Mouse (Mus musculus) embryonic facial prominence, embryonic 12.5 days (tissue): ENCODE data around the gene Prkar1b. TPM values are rescaled to one million over a fixed set of nuclear protein-coding genes. Genes with fewer than 3 reads are reported as not detected.

Source experiments
- ATAC-seq: fragments of 200-750 bp; cut with Nextera tagmentation; 2 replicates; pipeline ENCODE4 v1.8.0; 2017; ENCODE audit not compliant: insufficient number of reproducible peaks, insufficient read depth, low FRiP score, low TSS enrichment
- H3K27ac ChIP-seq: fragments of 300-500 bp; sonication (generic); 2 replicates; pipeline ENCODE4 v1.5.1; 2016; ENCODE audit warnings: mild to moderate bottlenecking
- H3K27me3 ChIP-seq: fragments of 300-500 bp; sonication (generic); 2 replicates; pipeline ENCODE4 v1.6.1; 2016; ENCODE audit warnings: mild to moderate bottlenecking, moderate library complexity
- H3K36me3 ChIP-seq: fragments of 300-500 bp; sonication (generic); 2 replicates; pipeline ENCODE4 v1.6.1; 2016; ENCODE audit warnings: mild to moderate bottlenecking
- H3K4me1 ChIP-seq: fragments of 300-500 bp; sonication (generic); 2 replicates; pipeline ENCODE4 v1.6.1; 2016
- H3K4me2 ChIP-seq: fragments of 300-500 bp; sonication (generic); replicated peaks from 2 replicates; pipeline ENCODE4 v1.6.1; 2016; ENCODE audit warnings: mild to moderate bottlenecking, moderate library complexity
- H3K4me3 ChIP-seq: fragments of 300-500 bp; sonication (generic); 2 replicates; pipeline ENCODE4 v1.5.1; 2016; ENCODE audit warnings: mild to moderate bottlenecking
- H3K9ac ChIP-seq: fragments of 300-500 bp; sonication (generic); 2 replicates; pipeline ENCODE4 v1.6.1; 2016; ENCODE audit warnings: mild to moderate bottlenecking, moderate library complexity
- H3K9me3 ChIP-seq: fragments of 300-500 bp; sonication (generic); 2 replicates; pipeline ENCODE4 v1.6.1; 2016; ENCODE audit warnings: mild to moderate bottlenecking, moderate library complexity
- WGBS: fragments of 180-500 bp; shearing (Covaris S2); methylation state at CpG from one replicate; pipeline ENCODE4 v1.1.7; 2016; 5-methylcytosine and 5-hydroxymethylcytosine counted together
- polyA plus RNA-seq: library from polyadenylated mRNA; unstranded; fragments of >200 nt; fragmentation: Nextera tagmentation; extraction: Ambion mirVana; gene quantifications from 2 replicates; pipeline ENCODE4 v1.2.1, GENCODE M21; 2016

The Prkar1b gene
- polyA plus RNA-seq, 1 experiment from 2014 or later: 26.2 TPM

DNA sequence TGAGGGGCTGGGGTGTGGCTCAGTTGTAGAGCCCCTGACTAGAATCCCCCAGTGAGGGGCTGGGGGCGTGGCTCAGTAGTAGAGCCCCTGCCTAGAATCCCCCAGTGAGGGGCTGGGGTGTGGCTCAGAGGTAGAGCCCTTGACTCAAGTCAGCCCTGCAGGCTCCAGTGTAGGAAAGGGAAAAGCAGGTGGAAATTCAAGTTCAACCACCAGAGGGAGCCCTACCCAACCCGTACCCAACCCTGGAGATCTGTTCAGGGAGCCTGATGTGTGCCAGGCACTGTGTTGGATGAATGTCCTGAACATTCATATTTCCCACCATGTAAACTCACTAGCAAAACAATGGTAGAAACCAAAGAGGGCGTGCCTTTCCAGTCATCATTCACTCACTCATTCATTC is 74.7 kb downstream of the Prkar1b start:
- Histone ChIP-seq H3K4me1 (peaks cover 14% of the 10 kb centered on the region; the same call in 1 of the 2 replicates), H3K36me3 (no peaks in the 10 kb centered on the region), H3K27me3 (no peaks in the 10 kb centered on the region), H3K4me3 (no peak overlapping the region), H3K4me2 (no peak overlapping the region), H3K9me3 (no peaks in the 10 kb centered on the region), H3K27ac (no peak overlapping the region), H3K9ac (no peak overlapping the region)
- ATAC-seq: no peak
- 46% methylated on average over 3 of the region's 3 CpGs for WGBS

DNA sequence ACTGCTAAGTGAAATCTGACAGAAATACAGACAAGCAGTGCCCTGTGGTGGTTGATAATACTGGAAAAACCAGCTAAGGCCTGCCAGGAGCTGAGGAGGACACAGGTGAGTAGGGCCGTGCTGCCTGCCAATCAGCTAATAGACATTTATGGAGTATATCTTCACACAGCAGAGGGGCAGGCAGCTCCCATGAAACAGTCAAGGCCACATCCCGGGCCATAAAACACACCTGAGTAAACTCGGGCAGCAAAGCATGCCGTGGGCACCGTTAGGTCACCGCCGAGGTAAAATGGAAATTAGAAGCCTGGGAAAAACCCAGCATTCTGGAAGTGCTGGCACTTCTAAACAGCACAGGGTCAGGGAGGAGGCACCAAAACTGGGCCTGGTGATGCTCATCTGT is 75.8 kb downstream of the Prkar1b start:
- Histone ChIP-seq H3K27ac (no peak overlapping the region), H3K36me3 (no peaks in the 10 kb centered on the region), H3K27me3 (no peaks in the 10 kb centered on the region), H3K4me2 (no peak overlapping the region), H3K9ac (no peak overlapping the region), H3K4me1 (peaks cover 14% of the 10 kb centered on the region; the same call in 1 of the 2 replicates), H3K4me3 (no peak overlapping the region), H3K9me3 (no peaks in the 10 kb centered on the region)
- 90% methylated on average over 7 of the region's 7 CpGs for WGBS
- ATAC-seq: no peak

DNA sequence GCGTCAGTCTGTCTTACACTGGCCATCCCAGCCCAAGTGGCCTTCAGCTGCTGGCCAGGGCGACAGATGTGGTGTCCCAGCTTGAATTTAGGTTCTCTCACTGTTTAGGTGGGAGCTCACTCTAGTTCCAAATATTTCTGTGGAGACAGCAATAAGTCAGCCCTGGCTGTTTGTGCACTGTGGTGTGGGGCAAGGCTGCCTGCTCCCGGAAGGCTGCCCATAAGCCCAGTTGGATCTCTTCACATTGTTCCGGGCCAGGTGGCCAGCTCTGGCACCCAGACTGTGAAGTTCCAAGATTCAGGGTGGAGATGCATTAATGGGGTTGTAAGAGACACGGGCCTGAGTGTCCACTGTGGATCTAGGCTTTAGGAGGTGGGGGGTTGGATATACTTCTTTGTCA is 76.9 kb downstream of the Prkar1b start:
- WGBS: 86% methylated on average over 5 of the region's 5 CpGs
- Histone ChIP-seq H3K36me3 (no peaks in the 10 kb centered on the region), H3K9ac (no peak overlapping the region), H3K27me3 (no peaks in the 10 kb centered on the region), H3K9me3 (no peaks in the 10 kb centered on the region), H3K4me2 (no peak overlapping the region), H3K27ac (no peak overlapping the region), H3K4me1 (peaks cover 12% of the 10 kb centered on the region; the same call in 1 of the 2 replicates), H3K4me3 (no peak overlapping the region)
- no peak for ATAC-seq

DNA sequence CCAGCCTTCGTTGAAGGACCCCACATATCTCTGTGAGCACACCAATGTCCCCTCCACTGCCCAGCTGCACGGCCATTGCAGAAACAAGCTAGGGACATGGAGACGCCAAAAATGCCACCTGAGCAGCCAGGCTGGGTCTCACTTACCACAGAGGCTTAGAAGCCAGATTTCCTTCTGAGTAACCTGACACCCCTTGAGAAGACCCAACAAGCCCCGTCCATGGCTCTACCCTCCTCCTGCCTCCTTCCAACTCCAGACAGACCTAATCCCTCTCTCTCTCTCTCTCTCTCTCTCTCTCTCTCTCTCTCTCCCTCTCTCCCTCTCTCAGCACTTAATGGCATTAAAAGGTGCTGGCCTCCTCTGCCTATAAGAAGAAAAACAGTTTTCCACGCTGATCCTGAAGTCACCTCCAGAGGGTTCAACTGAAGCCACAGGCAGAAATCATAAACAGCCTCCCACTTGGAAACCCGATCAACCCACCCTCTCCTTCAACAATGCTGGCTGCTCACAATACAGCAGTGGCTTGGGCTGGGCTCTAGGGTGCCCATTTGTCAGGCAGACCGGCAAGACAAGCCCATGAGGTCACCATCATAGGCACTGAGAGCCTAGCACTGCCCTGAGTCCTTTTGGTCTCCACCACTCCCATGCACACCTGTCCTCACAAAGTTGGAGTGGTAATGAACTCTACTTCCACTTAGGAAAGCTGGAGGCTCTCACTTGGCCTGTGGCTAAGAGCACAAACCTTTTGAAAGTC is 82.8 kb downstream of the Prkar1b start:
- WGBS: 34% methylated on average over 7 of the region's 7 CpGs
- H3K9me3 ChIP-seq: no peaks in the 10 kb centered on the region
- no peaks in the 10 kb centered on the region for H3K27me3 ChIP-seq
- H3K9ac ChIP-seq: no peak overlapping the region
- ATAC-seq: peak; percentile 22; the same call in 1 of the 2 replicates
- H3K36me3 ChIP-seq: no peaks in the 10 kb centered on the region
- H3K27ac ChIP-seq: peak overlapping the region; percentile 30; the same call in 1 of the 2 replicates
- no peak overlapping the region for H3K4me3 ChIP-seq
- H3K4me2 ChIP-seq: no peak overlapping the region
- H3K4me1 ChIP-seq: 0 out of 2 replicates have a peak, but pooled peaks cover 7% of the 10 kb centered on the region

GRCm38 (mm10) chr5:139064611-139065010 is 85.2 kb downstream of the Prkar1b start:
- Histone ChIP-seq H3K9me3 (no peaks in the 10 kb centered on the region), H3K36me3 (no peaks in the 10 kb centered on the region), H3K27me3 (no peaks in the 10 kb centered on the region), H3K4me1 (0 out of 2 replicates have a peak, but pooled peaks cover 7% of the 10 kb centered on the region), H3K4me3 (no peak overlapping the region), H3K9ac (no peak overlapping the region), H3K4me2 (no peak overlapping the region), H3K27ac (no peak overlapping the region)
- ATAC-seq: no peak
- 68% methylated on average over 5 of the region's 5 CpGs for WGBS

- Histone ChIP-seq H3K4me3 (no peak overlapping the region), H3K9me3 (no peaks in the 10 kb centered on the region), H3K27me3 (no peaks in the 10 kb centered on the region), H3K4me1 (peaks cover 2% of the 10 kb centered on the region; the same call in 1 of the 2 replicates), H3K27ac (no peak overlapping the region), H3K4me2 (no peak overlapping the region), H3K36me3 (no peaks in the 10 kb centered on the region), H3K9ac (no peak overlapping the region)
- no peak for ATAC-seq
- 82% methylated on average over 5 of the region's 5 CpGs for WGBS
Measured at GRCm38 (mm10) chr5:139061680-139062079, 88.1 kb downstream of the Prkar1b start.

GRCm38 (mm10) chr5:139060460-139061051 is 89.2 kb downstream of the Prkar1b start:
- Histone ChIP-seq H3K4me3 (no peak overlapping the region), H3K9ac (no peak overlapping the region), H3K9me3 (no peaks in the 10 kb centered on the region), H3K36me3 (no peaks in the 10 kb centered on the region), H3K4me1 (peaks cover 9% of the 10 kb centered on the region; the same call in 1 of the 2 replicates), H3K4me2 (no peak overlapping the region), H3K27me3 (no peaks in the 10 kb centered on the region), H3K27ac (no peak overlapping the region)
- 78% methylated on average over 12 of the region's 12 CpGs for WGBS
- ATAC-seq: no peak

DNA sequence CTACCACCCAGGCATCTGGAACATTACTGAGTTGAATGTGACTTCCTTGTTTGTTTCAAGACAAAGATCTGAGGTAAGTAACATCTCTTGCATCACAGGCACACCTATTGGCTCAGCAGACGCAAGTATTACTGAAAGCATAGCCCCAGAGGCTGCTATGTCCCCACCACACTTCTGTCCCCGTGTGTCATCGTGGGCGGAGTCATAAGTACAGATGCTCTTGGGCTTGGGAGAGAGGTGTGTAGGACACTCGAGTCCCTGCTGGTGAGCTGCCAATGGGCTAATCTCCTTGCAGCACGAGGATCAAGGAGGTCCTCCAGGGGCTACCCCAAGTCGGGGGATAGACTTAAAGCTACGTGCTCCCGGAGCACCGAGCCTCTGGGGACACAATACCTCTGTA is 96.6 kb downstream of the Prkar1b start:
- WGBS: 83% methylated on average over 10 of the region's 10 CpGs
- H3K36me3 ChIP-seq: peaks cover 3% of the 10 kb centered on the region; the same call in 1 of the 2 replicates
- H3K4me2 ChIP-seq: no peak overlapping the region
- H3K9me3 ChIP-seq: no peaks in the 10 kb centered on the region
- no peak for ATAC-seq
- peaks cover 9% of the 10 kb centered on the region; the same call in 1 of the 2 replicates for H3K4me1 ChIP-seq
- no peak overlapping the region for H3K4me3 ChIP-seq
- H3K9ac ChIP-seq: no peak overlapping the region
- H3K27ac ChIP-seq: no peak overlapping the region
- H3K27me3 ChIP-seq: no peaks in the 10 kb centered on the region

DNA sequence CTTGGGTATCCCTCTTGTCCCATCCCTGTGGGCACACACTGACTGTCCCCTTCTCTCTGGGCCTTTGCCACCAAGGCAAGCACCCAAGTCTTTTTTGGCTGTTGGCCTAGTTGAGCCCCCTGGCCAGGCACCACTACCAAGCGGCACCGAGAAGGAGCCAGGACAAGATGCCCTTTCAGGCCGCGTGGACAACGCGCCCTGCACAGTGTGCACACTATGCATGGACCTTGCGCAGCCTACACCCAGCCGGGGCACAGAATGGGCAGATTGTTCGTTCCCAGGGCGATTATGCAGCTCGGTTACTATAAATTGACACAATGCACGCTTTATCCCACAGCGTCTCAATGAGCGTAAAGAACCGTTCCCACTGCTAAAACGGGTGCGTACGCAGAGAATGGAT is 98.5 kb downstream of the Prkar1b start:
- no peak overlapping the region for H3K27ac ChIP-seq
- H3K36me3 ChIP-seq: peaks cover 3% of the 10 kb centered on the region; the same call in 1 of the 2 replicates
- peaks cover 4% of the 10 kb centered on the region; the same call in 1 of the 2 replicates for H3K4me1 ChIP-seq
- H3K9me3 ChIP-seq: no peaks in the 10 kb centered on the region
- H3K9ac ChIP-seq: no peak overlapping the region
- WGBS: 87% methylated on average over 18 of the region's 18 CpGs
- no peak overlapping the region for H3K4me2 ChIP-seq
- no peak overlapping the region for H3K4me3 ChIP-seq
- ATAC-seq: no peak
- H3K27me3 ChIP-seq: no peaks in the 10 kb centered on the region

DNA sequence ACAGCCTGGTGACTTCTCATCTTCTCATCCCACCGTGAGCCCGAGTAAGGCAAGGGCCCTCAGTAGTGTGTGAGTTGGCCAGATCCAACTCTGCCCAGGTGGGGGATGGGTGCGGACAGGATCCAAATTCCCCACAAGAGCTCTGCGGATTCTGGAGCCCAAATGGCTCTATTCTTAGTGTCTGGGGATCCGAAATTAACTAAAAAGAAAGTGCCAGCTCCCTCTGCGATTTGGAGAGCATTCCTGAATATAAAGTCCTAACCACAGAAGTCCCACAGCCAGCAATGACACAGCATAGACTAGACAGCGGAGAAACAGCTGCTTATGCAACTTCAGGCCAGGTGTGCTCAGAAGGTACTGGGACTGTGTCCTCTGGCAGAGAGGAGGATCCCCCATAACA is 100.4 kb downstream of the Prkar1b start:
- H3K4me2 ChIP-seq: no peak overlapping the region
- no peak overlapping the region for H3K9ac ChIP-seq
- H3K9me3 ChIP-seq: no peaks in the 10 kb centered on the region
- H3K27me3 ChIP-seq: no peaks in the 10 kb centered on the region
- no peak for ATAC-seq
- WGBS: 81% methylated on average over 7 of the region's 7 CpGs
- H3K4me1 ChIP-seq: no peaks in the 10 kb centered on the region
- H3K36me3 ChIP-seq: peaks cover 3% of the 10 kb centered on the region; the same call in 1 of the 2 replicates
- no peak overlapping the region for H3K27ac ChIP-seq
- no peak overlapping the region for H3K4me3 ChIP-seq

DNA sequence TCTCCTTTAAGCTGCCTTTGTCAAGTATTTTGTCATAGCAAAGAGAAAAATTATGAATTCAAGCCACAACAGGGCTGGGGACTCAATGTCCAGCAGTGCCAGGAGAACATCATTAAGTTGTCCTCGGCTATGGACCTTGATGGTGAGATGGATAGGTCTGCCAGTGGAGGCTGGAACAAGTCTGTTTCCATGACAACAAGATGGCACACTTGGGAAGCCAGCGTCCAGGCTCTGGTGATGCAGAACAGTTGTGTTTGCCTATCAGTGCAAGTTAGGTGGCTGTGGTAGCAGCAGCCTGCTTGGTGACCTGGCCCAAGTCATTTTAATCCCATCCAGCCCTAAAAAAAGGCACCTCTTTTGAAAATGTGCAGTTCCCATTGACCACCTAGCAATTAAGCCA is 102.6 kb downstream of the Prkar1b start:
- Histone ChIP-seq H3K9ac (no peak overlapping the region), H3K27me3 (no peaks in the 10 kb centered on the region)
- WGBS: 59% methylated on average over 2 of the region's 2 CpGs

GRCm38 (mm10) chr5:139046636-139047035 is 103.2 kb downstream of the Prkar1b start:
- H3K27ac ChIP-seq: no peak overlapping the region
- H3K4me3 ChIP-seq: no peak overlapping the region
- no peak for ATAC-seq
- H3K4me2 ChIP-seq: no peak overlapping the region
- H3K9ac ChIP-seq: no peak overlapping the region
- peaks cover 3% of the 10 kb centered on the region; the same call in 1 of the 2 replicates for H3K36me3 ChIP-seq
- 72% methylated on average over 5 of the region's 5 CpGs for WGBS
- H3K4me1 ChIP-seq: no peaks in the 10 kb centered on the region
- no peaks in the 10 kb centered on the region for H3K27me3 ChIP-seq
- no peaks in the 10 kb centered on the region for H3K9me3 ChIP-seq

More for the DNA sequence above, 102.6 kb downstream of the Prkar1b start:
- Histone ChIP-seq H3K4me2 (no peak overlapping the region), H3K36me3 (peaks cover 3% of the 10 kb centered on the region; the same call in 1 of the 2 replicates), H3K9me3 (no peaks in the 10 kb centered on the region), H3K4me3 (no peak overlapping the region), H3K4me1 (no peaks in the 10 kb centered on the region), H3K27ac (no peak overlapping the region)
- ATAC-seq: no peak
